Mouse (Mus musculus) kidney, adult 2 months (tissue): ENCODE data around the gene Rap1gds1.

Experiments
- CTCF ChIP-seq: fragments of 200-500 bp; conservative IDR thresholded peaks from 2 replicates; pipeline ENCODE4 v1.5.1; 2011; ENCODE audit warnings: low read depth, mild to moderate bottlenecking, control low read depth, low read length, moderate library complexity, mixed read lengths; ENCODE audit not compliant: insufficient read depth, insufficient read length
- POLR2A ChIP-seq: fragments of 200-500 bp; IDR thresholded peaks from one replicate; pipeline ENCODE4 v1.6.1; 2011; ENCODE audit warnings: low read depth, low read length, control low read depth

DNA sequence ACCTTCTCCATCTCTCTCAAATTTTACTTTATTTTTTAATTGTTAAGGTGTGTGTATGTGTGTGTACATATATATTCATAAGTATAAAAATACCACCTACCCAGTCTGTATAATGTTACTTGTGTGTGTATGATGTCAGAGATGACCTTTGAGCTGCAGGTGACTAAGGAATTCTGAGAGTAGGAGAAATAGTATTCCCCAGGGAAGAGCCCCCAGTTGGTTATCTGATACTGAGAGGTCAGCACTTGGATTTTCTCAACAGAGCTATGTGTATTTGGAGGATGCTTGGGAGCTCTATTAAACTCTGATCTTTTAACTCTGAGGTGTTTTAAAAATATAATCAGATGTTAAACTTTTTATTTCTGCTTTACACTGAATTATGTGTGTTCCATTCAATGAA, 43.4 kb upstream of the Rap1gds1 start:
- TF ChIP-seq CTCF (no peak), POLR2A (no peak)
